Mouse (Mus musculus): Measurements from ENCODE around the gene Evl.

- TF ChIP-seq CTCF (IDR thresholded peaks at IDR 0.05; ENCODE audit: extremely low read depth, insufficient read depth, low read length) (no peak), POLR2A (IDR thresholded peaks at IDR 0.05; ENCODE audit: extremely low read depth, insufficient read depth, low read length) (no peak)
These were observed 65.4 kb downstream of the Evl start for GRCm38 (mm10) chr12:108619853-108620416.
